Mouse (Mus musculus): ENCODE results near the gene Aspn. TPM values are rescaled to one million over a fixed set of nuclear protein-coding genes. Genes with fewer than 3 reads are reported as not detected.
"Not testable (repeated sequence)": the region's sequence is repeated elsewhere in the genome, so short reads cannot be mapped to it uniquely, and the experiment has no call there.

The Aspn gene
- total RNA-seq, 1 experiment, result not detected

DNA sequence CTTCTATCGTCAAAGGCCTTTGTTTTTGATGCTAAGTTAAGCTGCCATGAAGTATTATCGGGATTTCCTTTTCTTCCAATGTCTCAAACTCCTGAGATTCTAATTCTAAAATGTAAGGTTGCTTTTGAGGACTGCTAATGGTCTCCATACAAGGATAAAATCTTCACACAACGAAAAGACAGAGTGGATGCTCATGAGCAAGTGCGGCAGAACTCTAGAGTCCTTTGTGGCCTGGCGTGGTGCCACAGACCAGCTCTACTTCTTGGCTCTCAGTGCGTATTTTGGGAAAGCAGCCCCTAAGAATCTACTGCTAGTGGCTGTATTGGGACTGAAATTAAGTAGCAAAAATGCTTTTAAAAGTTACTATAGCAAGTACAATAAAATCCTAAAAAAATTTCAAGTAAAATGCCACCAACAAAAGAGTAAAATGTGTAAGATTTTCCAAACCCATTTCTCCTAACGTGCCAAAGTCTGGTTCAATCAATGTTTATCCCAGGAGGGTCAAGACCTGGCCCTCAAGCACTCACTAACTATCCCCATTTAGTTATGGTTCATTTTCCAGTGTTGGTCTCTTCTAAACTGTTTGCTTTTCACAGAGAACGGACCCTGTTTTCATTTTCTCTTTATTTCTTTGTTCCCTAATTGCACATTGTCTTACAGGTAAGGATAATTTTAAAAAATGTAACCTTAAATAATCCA, 40.2 kb downstream of the Aspn start:
- TF ChIP-seq HCFC1 (IDR thresholded peaks at IDR 0.05; ENCODE audit: borderline replicate concordance, insufficient read depth, low read length) (no peak), ZC3H11A (IDR thresholded peaks at IDR 0.05; ENCODE audit: borderline replicate concordance, low read depth, low read length) (no peak), ZNF384 (IDR thresholded peaks at IDR 0.05; ENCODE audit: low read depth, low read length) (no peak), CHD2 (IDR thresholded peaks at IDR 0.05; ENCODE audit: low read depth, low read length) (no peak), MAFK (IDR thresholded peaks at IDR 0.05; ENCODE audit: insufficient read depth, low read depth, low read length) (no peak)
- Histone ChIP-seq H3K36me3 (ENCODE audit: control insufficient read depth, insufficient read depth, low read length, poor library complexity, severe bottlenecking) (no peaks in the 10 kb centered on the region), H3K4me3 (ENCODE audit: insufficient read depth in 1 of 2, low read depth in 1 of 2, low read length in 2 of 2, poor library complexity in 1 of 2, severe bottlenecking in 1 of 2) (no peak overlapping the region), H3K4me1 (ENCODE audit: control insufficient read depth in 2 of 2, insufficient read depth in 2 of 2, low read length in 2 of 2, poor library complexity in 1 of 2) (no peaks in the 10 kb centered on the region), H3K27ac (ENCODE audit: insufficient read depth, low read depth, low read length, poor library complexity, severe bottlenecking) (no peak overlapping the region), H3K9me3 (ENCODE audit: control insufficient read depth, insufficient read depth, low read depth, low read length) (no peaks in the 10 kb centered on the region), H3K9ac (ENCODE audit: insufficient read depth, low read depth, low read length, poor library complexity, severe bottlenecking) (no peak overlapping the region)
- no peak for DNase-seq (ENCODE audit: low read depth, low spot score)
- in situ Hi-C loops (cut with MboI; ENCODE audit: low sequenced_read_pairs in 2 of 2, unreplicated experiment in 2 of 2), result no loop called here

GRCm38 (mm10) chr13:49586062-49586461, 41.8 kb downstream of the Aspn start:
- Histone ChIP-seq H3K9me3 (ENCODE audit: control insufficient read depth, insufficient read depth, low read depth, low read length) (no peaks in the 10 kb centered on the region), H3K9ac (ENCODE audit: insufficient read depth, low read depth, low read length, poor library complexity, severe bottlenecking) (no peak overlapping the region), H3K4me1 (ENCODE audit: control insufficient read depth in 2 of 2, insufficient read depth in 2 of 2, low read length in 2 of 2, poor library complexity in 1 of 2) (no peaks in the 10 kb centered on the region), H3K27ac (ENCODE audit: insufficient read depth, low read depth, low read length, poor library complexity, severe bottlenecking) (no peak overlapping the region), H3K36me3 (ENCODE audit: control insufficient read depth, insufficient read depth, low read length, poor library complexity, severe bottlenecking) (no peaks in the 10 kb centered on the region), H3K4me3 (ENCODE audit: insufficient read depth in 1 of 2, low read depth in 1 of 2, low read length in 2 of 2, poor library complexity in 1 of 2, severe bottlenecking in 1 of 2) (no peak overlapping the region)
- TF ChIP-seq HCFC1 (IDR thresholded peaks at IDR 0.05; ENCODE audit: borderline replicate concordance, insufficient read depth, low read length), result no peak
- no peak for TF ChIP-seq ZC3H11A (IDR thresholded peaks at IDR 0.05; ENCODE audit: borderline replicate concordance, low read depth, low read length)
- TF ChIP-seq CHD2 (IDR thresholded peaks at IDR 0.05; ENCODE audit: low read depth, low read length), result no peak
- no peak for TF ChIP-seq ZNF384 (IDR thresholded peaks at IDR 0.05; ENCODE audit: low read depth, low read length)
- no peak for TF ChIP-seq MAFK (IDR thresholded peaks at IDR 0.05; ENCODE audit: insufficient read depth, low read depth, low read length)
- in situ Hi-C loops (cut with MboI; ENCODE audit: low sequenced_read_pairs in 2 of 2, unreplicated experiment in 2 of 2), result no loop called here
- no peak for DNase-seq (ENCODE audit: low read depth, low spot score)

DNA sequence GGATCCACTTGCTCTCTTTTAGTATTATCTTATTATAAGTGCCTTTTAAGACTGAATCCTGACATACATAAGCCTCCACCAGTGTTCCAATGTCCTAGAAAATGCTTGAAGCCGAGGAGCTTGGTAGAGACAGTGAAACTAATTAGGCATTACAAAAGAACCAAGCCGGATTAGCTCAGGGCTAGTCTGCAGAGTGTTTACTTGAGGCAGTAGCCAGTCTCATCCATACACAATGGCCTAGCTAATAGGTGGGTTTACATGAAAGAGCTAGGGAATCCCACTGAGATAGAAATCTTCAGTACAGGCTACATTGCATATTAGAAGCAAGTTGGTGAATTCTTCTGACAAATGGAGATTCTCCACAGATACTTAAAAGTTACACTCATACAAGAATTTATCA, 58.3 kb downstream of the Aspn start:
- H3K36me3 ChIP-seq (ENCODE audit: control insufficient read depth, insufficient read depth, low read length, poor library complexity, severe bottlenecking); H3K4me1 ChIP-seq (ENCODE audit: control insufficient read depth in 2 of 2, insufficient read depth in 2 of 2, low read length in 2 of 2, poor library complexity in 1 of 2); DNase-seq (ENCODE audit: low read depth, low spot score); H3K9me3 ChIP-seq (ENCODE audit: control insufficient read depth, insufficient read depth, low read depth, low read length); H3K27ac ChIP-seq (ENCODE audit: insufficient read depth, low read depth, low read length, poor library complexity, severe bottlenecking); in situ Hi-C loops (cut with MboI; ENCODE audit: low sequenced_read_pairs in 2 of 2, unreplicated experiment in 2 of 2); H3K9ac ChIP-seq (ENCODE audit: insufficient read depth, low read depth, low read length, poor library complexity, severe bottlenecking); H3K4me3 ChIP-seq (ENCODE audit: insufficient read depth in 1 of 2, low read depth in 1 of 2, low read length in 2 of 2, poor library complexity in 1 of 2, severe bottlenecking in 1 of 2): not testable (repeated sequence)

DNA sequence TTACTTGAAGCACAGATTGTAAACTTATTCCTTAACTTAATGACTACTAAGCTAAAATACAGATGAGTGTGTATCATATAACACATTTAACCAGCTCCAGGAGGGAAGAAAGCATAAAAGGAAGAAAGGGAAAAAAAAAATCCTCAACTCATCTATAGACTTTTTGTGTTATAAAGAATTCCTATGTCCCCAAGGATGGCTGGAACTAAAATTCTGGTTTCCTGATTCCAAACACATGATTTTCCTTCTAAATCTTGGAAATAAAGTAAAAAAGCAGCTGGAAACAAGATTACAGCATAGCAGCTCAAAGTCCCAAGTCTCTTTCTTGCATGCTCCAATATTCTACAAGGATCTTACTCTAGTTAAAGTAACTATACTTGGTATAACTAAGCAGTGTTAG, 59.4 kb downstream of the Aspn start:
- Histone ChIP-seq H3K9ac (ENCODE audit: insufficient read depth, low read depth, low read length, poor library complexity, severe bottlenecking) (no peak overlapping the region), H3K4me1 (ENCODE audit: control insufficient read depth in 2 of 2, insufficient read depth in 2 of 2, low read length in 2 of 2, poor library complexity in 1 of 2) (no peaks in the 10 kb centered on the region; a peak in 1 of 4 replicates), H3K9me3 (ENCODE audit: control insufficient read depth, insufficient read depth, low read depth, low read length) (no peaks in the 10 kb centered on the region; the same call in 1 of the 2 replicates), H3K27ac (ENCODE audit: insufficient read depth, low read depth, low read length, poor library complexity, severe bottlenecking) (no peak overlapping the region), H3K4me3 (ENCODE audit: insufficient read depth in 1 of 2, low read depth in 1 of 2, low read length in 2 of 2, poor library complexity in 1 of 2, severe bottlenecking in 1 of 2) (no peak overlapping the region), H3K36me3 (ENCODE audit: control insufficient read depth, insufficient read depth, low read length, poor library complexity, severe bottlenecking) (no peaks in the 10 kb centered on the region)
- TF ChIP-seq ZNF384 (IDR thresholded peaks at IDR 0.05; ENCODE audit: low read depth, low read length) (no peak), CHD2 (IDR thresholded peaks at IDR 0.05; ENCODE audit: low read depth, low read length) (no peak), HCFC1 (IDR thresholded peaks at IDR 0.05; ENCODE audit: borderline replicate concordance, insufficient read depth, low read length) (no peak), ZC3H11A (IDR thresholded peaks at IDR 0.05; ENCODE audit: borderline replicate concordance, low read depth, low read length) (no peak), MAFK (IDR thresholded peaks at IDR 0.05; ENCODE audit: insufficient read depth, low read depth, low read length) (no peak)
- DNase-seq (ENCODE audit: low read depth, low spot score), result no peak
- in situ Hi-C loops (cut with MboI; ENCODE audit: low sequenced_read_pairs in 2 of 2, unreplicated experiment in 2 of 2), result no loop called here

DNA sequence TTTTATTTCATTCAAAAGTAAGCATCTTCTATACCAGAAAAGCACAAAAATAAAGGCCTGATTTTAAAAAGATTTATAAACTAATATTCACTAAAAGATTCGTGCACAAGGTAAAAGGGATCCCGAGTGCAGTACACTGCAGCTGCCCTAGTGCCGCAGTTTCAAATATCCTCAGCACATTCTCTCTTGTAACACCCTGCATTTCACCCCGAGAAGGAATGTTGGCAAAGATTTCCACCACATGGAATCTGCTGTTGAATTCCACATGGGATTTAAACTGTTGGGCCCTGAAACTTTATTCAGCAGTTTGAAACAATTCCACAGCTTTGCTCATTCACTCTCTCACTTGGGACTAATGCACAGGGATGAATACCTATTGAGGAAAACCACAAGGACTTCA, 63.5 kb downstream of the Aspn start, which contains the start of gene Ogn:
TSS of gene Ogn (plus strand) at position 333 of the 400 bp plus-strand sequence.
- no peak within 1 kb of the TSS for H3K4me3 ChIP-seq (ENCODE audit: insufficient read depth in 1 of 2, low read depth in 1 of 2, low read length in 2 of 2, poor library complexity in 1 of 2, severe bottlenecking in 1 of 2)
- no peak for TF ChIP-seq ZNF384 (IDR thresholded peaks at IDR 0.05; ENCODE audit: low read depth, low read length)
- no peak for TF ChIP-seq HCFC1 (IDR thresholded peaks at IDR 0.05; ENCODE audit: borderline replicate concordance, insufficient read depth, low read length)
- TF ChIP-seq ZC3H11A (IDR thresholded peaks at IDR 0.05; ENCODE audit: borderline replicate concordance, low read depth, low read length), result no peak
- TF ChIP-seq MAFK (IDR thresholded peaks at IDR 0.05; ENCODE audit: insufficient read depth, low read depth, low read length), result no peak
- TF ChIP-seq CHD2 (IDR thresholded peaks at IDR 0.05; ENCODE audit: low read depth, low read length), result no peak
- in situ Hi-C loops (cut with MboI; ENCODE audit: low sequenced_read_pairs in 2 of 2, unreplicated experiment in 2 of 2), result no loop called here
- no peak within 1 kb of the TSS for H3K27ac ChIP-seq (ENCODE audit: insufficient read depth, low read depth, low read length, poor library complexity, severe bottlenecking)
- no peak for DNase-seq (ENCODE audit: low read depth, low spot score)
- H3K4me1 ChIP-seq (ENCODE audit: control insufficient read depth in 2 of 2, insufficient read depth in 2 of 2, low read length in 2 of 2, poor library complexity in 1 of 2), result no peaks in the 10 kb centered on the region; a peak in 1 of 4 replicates
- no peaks in the 10 kb centered on the region for H3K36me3 ChIP-seq (ENCODE audit: control insufficient read depth, insufficient read depth, low read length, poor library complexity, severe bottlenecking)
- no peak within 1 kb of the TSS for H3K9ac ChIP-seq (ENCODE audit: insufficient read depth, low read depth, low read length, poor library complexity, severe bottlenecking)
- H3K9me3 ChIP-seq (ENCODE audit: control insufficient read depth, insufficient read depth, low read depth, low read length), result no peaks in the 10 kb centered on the region
